Mouse (Mus musculus): Measurements from ENCODE around the gene Fam189a1.

Fam189a1 gene

GRCm38 (mm10) chr7:65104207-65105096 lies 51.9 kb downstream of the Fam189a1 start:
- in situ Hi-C loops (cut with MboI, MseI): no loop called here

- in situ Hi-C loops (cut with MboI, MseI): no loop called here
These were observed 54.7 kb downstream of the Fam189a1 start for GRCm38 (mm10) chr7:65101661-65102060.

GRCm38 (mm10) chr7:65097708-65098107 lies 58.7 kb downstream of the Fam189a1 start:
- in situ Hi-C loops (cut with MboI, MseI): loop anchor here (25.0 kb wide), 1 partner anchor 840 kb away; no protein-coding TSS in a partner anchor

- in situ Hi-C loops (cut with MboI, MseI): loop anchor here (25.0 kb wide), 1 partner anchor 842 kb away; no protein-coding TSS in a partner anchor
These were observed 60.7 kb downstream of the Fam189a1 start for GRCm38 (mm10) chr7:65095631-65096107.

GRCm38 (mm10) chr7:65093314-65093713 lies 63.1 kb downstream of the Fam189a1 start:
- in situ Hi-C loops (cut with MboI, MseI): loop anchor here (25.0 kb wide), 1 partner anchor 844 kb away; no protein-coding TSS in a partner anchor

GRCm38 (mm10) chr7:65091486-65091885 lies 64.9 kb downstream of the Fam189a1 start:
- in situ Hi-C loops (cut with MboI, MseI): loop anchor here (25.0 kb wide), 1 partner anchor 846 kb away; no protein-coding TSS in a partner anchor

GRCm38 (mm10) chr7:65085972-65086371 lies 70.4 kb downstream of the Fam189a1 start:
- in situ Hi-C loops (cut with MboI, MseI): loop anchor here (25.0 kb wide), 1 partner anchor 851 kb away; no protein-coding TSS in a partner anchor

- in situ Hi-C loops (cut with MboI, MseI): loop anchor here (25.0 kb wide), 1 partner anchor 855 kb away; no protein-coding TSS in a partner anchor
These were observed 73.6 kb downstream of the Fam189a1 start for GRCm38 (mm10) chr7:65082778-65083091.

- in situ Hi-C loops (cut with MboI, MseI): loop anchor here (25.0 kb wide), 1 partner anchor 855 kb away; no protein-coding TSS in a partner anchor
These were observed 74.2 kb downstream of the Fam189a1 start for GRCm38 (mm10) chr7:65081979-65082777.

- in situ Hi-C loops (cut with MboI, MseI): loop anchor here (25.0 kb wide), 1 partner anchor 861 kb away; no protein-coding TSS in a partner anchor
These were observed 80.2 kb downstream of the Fam189a1 start for GRCm38 (mm10) chr7:65076134-65076533.

GRCm38 (mm10) chr7:65074194-65074593 lies 82.2 kb downstream of the Fam189a1 start:
- in situ Hi-C loops (cut with MboI, MseI): no loop called here

GRCm38 (mm10) chr7:65073555-65073954 lies 82.8 kb downstream of the Fam189a1 start:
- in situ Hi-C loops (cut with MboI, MseI): no loop called here

- in situ Hi-C loops (cut with MboI, MseI): no loop called here
These were observed 90.2 kb downstream of the Fam189a1 start for GRCm38 (mm10) chr7:65066211-65066610.

- in situ Hi-C loops (cut with MboI, MseI): no loop called here
These were observed 90.9 kb downstream of the Fam189a1 start for GRCm38 (mm10) chr7:65065457-65065856.

- in situ Hi-C loops (cut with MboI, MseI): no loop called here
These were observed 91.7 kb downstream of the Fam189a1 start for GRCm38 (mm10) chr7:65064638-65065037.

- in situ Hi-C loops (cut with MboI, MseI): no loop called here
These were observed 92.3 kb downstream of the Fam189a1 start for GRCm38 (mm10) chr7:65064096-65064495.

GRCm38 (mm10) chr7:65060163-65060799 lies 96.1 kb downstream of the Fam189a1 start:
- in situ Hi-C loops (cut with MboI, MseI): no loop called here

- in situ Hi-C loops (cut with MboI, MseI): no loop called here
These were observed 99.5 kb downstream of the Fam189a1 start for GRCm38 (mm10) chr7:65056864-65057263.

GRCm38 (mm10) chr7:65051986-65052385 lies 104.4 kb downstream of the Fam189a1 start:
- in situ Hi-C loops (cut with MboI, MseI): no loop called here

GRCm38 (mm10) chr7:65049236-65049954 lies 107.0 kb downstream of the Fam189a1 start:
- in situ Hi-C loops (cut with MboI, MseI): no loop called here

- in situ Hi-C loops (cut with MboI, MseI): no loop called here
These were observed 108.7 kb downstream of the Fam189a1 start for GRCm38 (mm10) chr7:65047700-65048099.

All from T-helper 2 cell (primary cell).